ENCODE assay signal across 8 mouse cellular contexts in genomic region chr5:74061408-74062047, GRCm38 (mm10). TPM values are rescaled to one million over a fixed set of nuclear protein-coding genes. Genes with fewer than 3 reads are reported as not detected.
A peak's percentile ranks its signal among the peaks of the same experiment; 100 is the strongest.
DNase-seq lines count a peak whose midpoint lies in the region; ATAC-seq and TF ChIP-seq lines count a peak whose summit lies in the region.

No protein-coding gene starts in this region.

- peak overlapping the region; percentile 46 for H3K27ac ChIP-seq in hindbrain, embryonic 13.5 days
- H3K27ac ChIP-seq in hindbrain, embryonic 11.5 days (ENCODE audit: low read depth, low read length) = no peak overlapping the region
- no peak overlapping the region for H3K27ac ChIP-seq in liver, embryonic 14.5 days
- H3K27ac ChIP-seq in kidney, embryonic 14.5 days (ENCODE audit: low read depth, low read length) = no peak overlapping the region

- no peaks in the 10 kb centered on the region for H3K9me3 ChIP-seq in hindbrain, embryonic 13.5 days
- no peaks in the 10 kb centered on the region for H3K9me3 ChIP-seq in hindbrain, embryonic 11.5 days (ENCODE audit: control insufficient read depth, low read length)
- H3K9me3 ChIP-seq in E14TG2a.4 (ENCODE audit: low read length) = no peaks in the 10 kb centered on the region
- no peaks in the 10 kb centered on the region for H3K9me3 ChIP-seq in liver, embryonic 14.5 days (ENCODE audit: control insufficient read depth, low read length)
- H3K9me3 ChIP-seq in kidney, embryonic 14.5 days (ENCODE audit: control insufficient read depth, low read length) = no peaks in the 10 kb centered on the region

- H3K9ac ChIP-seq in hindbrain, embryonic 13.5 days = no peak overlapping the region
- no peak overlapping the region for H3K9ac ChIP-seq in hindbrain, embryonic 11.5 days (ENCODE audit: low read depth, low read length)
- H3K9ac ChIP-seq in liver, embryonic 14.5 days (replicated peaks) = no peak overlapping the region
- no peak overlapping the region for H3K9ac ChIP-seq in kidney, embryonic 14.5 days (ENCODE audit: low read depth, low read length)

- peaks cover 39% of the 10 kb centered on the region for H3K4me1 ChIP-seq in hindbrain, embryonic 13.5 days (replicated peaks)
- peaks cover 4% of the 10 kb centered on the region for H3K4me1 ChIP-seq in hindbrain, embryonic 11.5 days (replicated peaks; ENCODE audit: control insufficient read depth, insufficient read depth, low read length)
- H3K4me1 ChIP-seq in E14TG2a.4 (replicated peaks; ENCODE audit: low read depth, low read length) = peaks cover 64% of the 10 kb centered on the region
- peaks cover 27 to 34% of the 10 kb centered on the region in 2 experiments for H3K4me1 ChIP-seq in liver, embryonic 14.5 days (replicated peaks; ENCODE audit: control insufficient read depth in 2 of 2, insufficient read depth in 2 of 2, low read length in 1 of 2)
- peaks cover 26% of the 10 kb centered on the region for H3K4me1 ChIP-seq in kidney, embryonic 14.5 days (ENCODE audit: control insufficient read depth, insufficient read depth, low read length)

- no peak for TF ChIP-seq CTCF in E14TG2a.4 (conservative IDR thresholded peaks at IDR 0.05; ENCODE audit: low read length)
- no peak for TF ChIP-seq CTCF in liver, embryonic 14.5 days (IDR thresholded peaks at IDR 0.05; ENCODE audit: low read depth)

- no peaks in the 10 kb centered on the region for H3K36me3 ChIP-seq in hindbrain, embryonic 13.5 days
- H3K36me3 ChIP-seq in hindbrain, embryonic 11.5 days (ENCODE audit: control insufficient read depth, insufficient read depth, low read length) = no peaks in the 10 kb centered on the region
- H3K36me3 ChIP-seq in E14TG2a.4 (ENCODE audit: insufficient read depth, low read length) = no peaks in the 10 kb centered on the region
- H3K36me3 ChIP-seq in liver, embryonic 14.5 days (replicated peaks; ENCODE audit: control insufficient read depth, insufficient read depth, low read depth) = no peaks in the 10 kb centered on the region
- H3K36me3 ChIP-seq in kidney, embryonic 14.5 days (ENCODE audit: control insufficient read depth, insufficient read depth, low read length) = no peaks in the 10 kb centered on the region

- no peaks in the 10 kb centered on the region for H3K27me3 ChIP-seq in hindbrain, embryonic 13.5 days
- H3K27me3 ChIP-seq in hindbrain, embryonic 11.5 days (ENCODE audit: control insufficient read depth, insufficient read depth, low read length) = no peaks in the 10 kb centered on the region
- no peaks in the 10 kb centered on the region for H3K27me3 ChIP-seq in E14TG2a.4 (ENCODE audit: insufficient read depth, low read length)
- H3K27me3 ChIP-seq in liver, embryonic 14.5 days (ENCODE audit: control insufficient read depth, insufficient read depth, low read length) = no peaks in the 10 kb centered on the region
- H3K27me3 ChIP-seq in kidney, embryonic 14.5 days (ENCODE audit: control insufficient read depth, insufficient read depth, low read length) = no peaks in the 10 kb centered on the region

- no peak for TF ChIP-seq EP300 in liver, embryonic 14.5 days (IDR thresholded peaks at IDR 0.05; ENCODE audit: low read depth)

- no peak for ATAC-seq in hindbrain, embryonic 13.5 days (ENCODE audit: low FRiP score)
- ATAC-seq in hindbrain, embryonic 11.5 days (ENCODE audit: low FRiP score) = no peak
- ATAC-seq in liver, embryonic 14.5 days (ENCODE audit: insufficient read depth) = no peak
- no peak for ATAC-seq in kidney, embryonic 14.5 days (ENCODE audit: low FRiP score, low TSS enrichment)

- H3K4me2 ChIP-seq in hindbrain, embryonic 13.5 days = no peak overlapping the region; the same call in 1 of the 2 replicates
- H3K4me2 ChIP-seq in hindbrain, embryonic 11.5 days (replicated peaks; ENCODE audit: low read depth, low read length) = no peak overlapping the region
- peak overlapping the region; percentile 4 for H3K4me2 ChIP-seq in liver, embryonic 14.5 days (ENCODE audit: low read depth)
- H3K4me2 ChIP-seq in kidney, embryonic 14.5 days (replicated peaks; ENCODE audit: low read depth, low read length) = no peak overlapping the region

- DNase-seq in hindbrain, embryonic 11.5 days (ENCODE audit: low spot score) = no peak
- peak; percentile 64 for DNase-seq in cerebellum, adult 11-12 months
- no peak for DNase-seq in liver, embryonic 14.5 days (ENCODE audit: low read depth in 3 of 3, low spot score in 3 of 3)
- DNase-seq in adipocyte (ENCODE audit: low spot score) = no peak
- DNase-seq in urinary bladder, postnatal 4 days (ENCODE audit: low spot score in 2 of 2) = no peak

- no peak overlapping the region for H3K4me3 ChIP-seq in hindbrain, embryonic 13.5 days
- no peak overlapping the region for H3K4me3 ChIP-seq in hindbrain, embryonic 11.5 days (ENCODE audit: low read depth, low read length)
- peak overlapping the region; percentile 63 for H3K4me3 ChIP-seq in E14TG2a.4 (replicated peaks; ENCODE audit: low read length)
- H3K4me3 ChIP-seq in liver, embryonic 14.5 days (ENCODE audit: insufficient read depth in 1 of 2, low read depth in 2 of 2, low read length in 2 of 2) = no peak overlapping the region
- H3K4me3 ChIP-seq in kidney, embryonic 14.5 days (ENCODE audit: low read length) = no peak overlapping the region

- 76% methylated on average over 18 of the region's 18 CpGs for WGBS in hindbrain, embryonic 13.5 days
- WGBS in hindbrain, embryonic 11.5 days = 87% methylated on average over 18 of the region's 18 CpGs
- WGBS in liver, embryonic 14.5 days (ENCODE audit: insufficient replicate concordance) = 80% methylated on average over 18 of the region's 18 CpGs
- WGBS in kidney, embryonic 14.5 days = 83% methylated on average over 18 of the region's 18 CpGs

RNA-seq across cellular contexts. Expression of gene Usp46, which starts 6.7 kb away (rescaled TPM):
- 30.4 and 33.0 TPM in 2 replicates for polyA plus RNA-seq in hindbrain, embryonic 13.5 days (2015; fragmentation: Nextera tagmentation; extraction: Ambion mirVana)
- 36.7 and 38.4 TPM in 2 replicates for polyA plus RNA-seq in hindbrain, embryonic 11.5 days (2014; fragmentation: Nextera tagmentation; extraction: Ambion mirVana)
- polyA plus RNA-seq in liver, embryonic 14.5 days (2012; rRNA removed) = 9.7 and 14.6 TPM in 2 replicates
- polyA plus RNA-seq in liver, embryonic 14.5 days (2014; fragmentation: Nextera tagmentation; extraction: Ambion mirVana) = 23.8 and 27.9 TPM in 2 replicates
- polyA plus RNA-seq in kidney, embryonic 14.5 days (2014; fragmentation: Nextera tagmentation; extraction: Ambion mirVana) = 27.6 and 34.5 TPM in 2 replicates
